8 mouse cellular contexts compared by ENCODE assay signal in the genomic region with DNA sequence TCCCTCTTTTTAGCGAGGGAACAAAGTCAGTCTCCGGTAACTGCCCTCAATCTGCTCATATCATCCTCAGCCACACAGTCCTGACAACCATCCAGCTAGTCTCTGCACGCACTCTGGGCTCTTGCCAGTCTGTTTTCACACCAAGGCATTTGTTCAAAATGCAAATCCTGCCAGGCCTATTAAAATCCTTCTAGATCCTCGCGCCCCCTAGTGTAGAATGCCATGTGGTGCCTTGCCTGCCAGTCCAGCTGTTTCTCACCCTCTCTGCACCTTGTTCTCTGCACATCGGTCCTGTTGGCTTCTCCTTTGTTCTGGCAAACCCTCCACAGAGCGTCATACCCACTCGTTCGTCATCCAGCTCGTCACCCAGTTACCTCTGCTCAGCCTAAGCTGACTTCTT. TPM values are rescaled to one million over a fixed set of nuclear protein-coding genes. Genes with fewer than 3 reads are reported as not detected.
DNase-seq lines count a peak whose midpoint lies in the region; ATAC-seq and TF ChIP-seq lines count a peak whose summit lies in the region.
"Had no signal": no experiment of that assay in that cellular context is flagged by ENCODE, and none has a peak within 500 bp of the region (broad histone marks: within the 10 kb centered on the region; RNA-seq: fewer than 3 reads in every experiment).

No protein-coding gene starts in this region.

- peak; percentile 63; the same call in 1 of the 2 replicates for ATAC-seq in lung, embryonic 14.5 days (ENCODE audit: insufficient read depth)

- no peaks in the 10 kb centered on the region for H3K36me3 ChIP-seq in ES-E14 (ENCODE audit: control insufficient read depth, insufficient read depth, low read length, poor library complexity, severe bottlenecking)
- no peaks in the 10 kb centered on the region for H3K36me3 ChIP-seq in embryonic facial prominence, embryonic 10.5 days (replicated peaks)
- H3K36me3 ChIP-seq in lung, embryonic 14.5 days (ENCODE audit: insufficient read depth): no peaks in the 10 kb centered on the region

- H3K4me2 ChIP-seq in lung, embryonic 14.5 days: no peak overlapping the region

- 30% methylated on average over 10 of the region's 10 CpGs for WGBS in embryonic facial prominence, embryonic 10.5 days
- WGBS in lung, embryonic 14.5 days: 15% methylated on average over 10 of the region's 10 CpGs

- peaks cover 0 to 2% of the 10 kb centered on the region in 2 experiments; a peak in 1 of 4 replicates for H3K4me1 ChIP-seq in ES-E14 (ENCODE audit: control insufficient read depth in 2 of 2, insufficient read depth in 2 of 2, low read length in 2 of 2, poor library complexity in 1 of 2)
- peaks cover 10% of the 10 kb centered on the region for H3K4me1 ChIP-seq in embryonic facial prominence, embryonic 10.5 days
- no peaks in the 10 kb centered on the region for H3K4me1 ChIP-seq in lung, embryonic 14.5 days (ENCODE audit: insufficient read depth)

- H3K27ac ChIP-seq in ES-E14 (ENCODE audit: insufficient read depth, low read depth, low read length, poor library complexity, severe bottlenecking): no peak overlapping the region
- H3K27ac ChIP-seq in embryonic facial prominence, embryonic 10.5 days (replicated peaks): no peak overlapping the region
- no peak overlapping the region; the same call in 1 of the 2 replicates for H3K27ac ChIP-seq in layer of hippocampus, adult 2 months
- no peak overlapping the region for H3K27ac ChIP-seq in lung, embryonic 14.5 days (ENCODE audit: low read depth)

- DNase-seq in ES-E14 (ENCODE audit: low read depth, low spot score): peak; percentile 44
- DNase-seq in adrenal gland, adult 8-10 months: peak; percentile 24
- peak; percentile 54 for DNase-seq in embryonic facial prominence, embryonic 10.5 days (ENCODE audit: low spot score)
- DNase-seq in heart, adult 9 months (ENCODE audit: low spot score in 2 of 2): peak; percentile 15 to 37
- DNase-seq in layer of hippocampus, adult 2 months (ENCODE audit: low spot score in 2 of 2): peak; percentile 73 to 79
- DNase-seq in lung, embryonic 14.5 days: peak; percentile 76
- DNase-seq in retina, postnatal 1 day: peak; percentile 58

- in situ Hi-C loops in ES-E14 (cut with MboI; ENCODE audit: low sequenced_read_pairs in 2 of 2, unreplicated experiment in 2 of 2): loop anchor here in 1 of 2 experiments (10.0 kb wide), 1 partner anchor 131 kb away; no protein-coding TSS in a partner anchor

- 0 out of 2 replicates have a peak, but pooled peaks cover 4% of the 10 kb centered on the region for H3K27me3 ChIP-seq in embryonic facial prominence, embryonic 10.5 days (replicated peaks; ENCODE audit: low read depth, poor library complexity, severe bottlenecking)
- no peaks in the 10 kb centered on the region for H3K27me3 ChIP-seq in lung, embryonic 14.5 days (ENCODE audit: insufficient read depth, low read length)

- TF ChIP-seq CTCF in layer of hippocampus, adult 2 months (conservative IDR thresholded peaks at IDR 0.05): peak; percentile 83
- peak; percentile 71 for TF ChIP-seq CTCF in lung, embryonic 14.5 days (IDR thresholded peaks at IDR 0.05; ENCODE audit: low read depth)

- peak overlapping the region in 1 of 2 experiments; percentile 34; a peak in 1 of 4 replicates for H3K4me3 ChIP-seq in ES-E14 (ENCODE audit: insufficient read depth in 1 of 2, low read depth in 1 of 2, low read length in 2 of 2, poor library complexity in 1 of 2, severe bottlenecking in 1 of 2)
- H3K4me3 ChIP-seq in embryonic facial prominence, embryonic 10.5 days: no peak overlapping the region
- H3K4me3 ChIP-seq in layer of hippocampus, adult 2 months: no peak overlapping the region
- H3K4me3 ChIP-seq in lung, embryonic 14.5 days (ENCODE audit: low read depth, low read length): no peak overlapping the region

- H3K9me3 ChIP-seq in ES-E14 (ENCODE audit: control insufficient read depth, insufficient read depth, low read depth, low read length): no peaks in the 10 kb centered on the region
- H3K9me3 ChIP-seq in embryonic facial prominence, embryonic 10.5 days: no peaks in the 10 kb centered on the region
- H3K9me3 ChIP-seq in lung, embryonic 14.5 days (ENCODE audit: low read depth, low read length): no peaks in the 10 kb centered on the region

- H3K9ac ChIP-seq in ES-E14 (ENCODE audit: insufficient read depth, low read depth, low read length, poor library complexity, severe bottlenecking): no peak overlapping the region
- no peak overlapping the region for H3K9ac ChIP-seq in lung, embryonic 14.5 days

TF ChIP-seq in ES-E14, 5 proteins besides CTCF, POLR2A, EP300 and RAD21:
- TF ChIP-seq CHD2 (IDR thresholded peaks at IDR 0.05; ENCODE audit: low read depth, low read length) (no peak), ZNF384 (IDR thresholded peaks at IDR 0.05; ENCODE audit: low read depth, low read length) (no peak), ZC3H11A (IDR thresholded peaks at IDR 0.05; ENCODE audit: borderline replicate concordance, low read depth, low read length) (no peak)

RNA-seq across cellular contexts. Expression of gene Mindy4b-ps, which starts 36.2 kb away (rescaled TPM):
- not detected in 2 replicates for total RNA-seq in ES-E14 (2012; rRNA removed)
- not detected for total RNA-seq in adrenal gland, adult 8-10 months (2022)
- not detected in 2 replicates for polyA plus RNA-seq in embryonic facial prominence, embryonic 10.5 days (2016; fragmentation: Nextera tagmentation; extraction: Ambion mirVana)
- 1 to 10 TPM; 1.5 to 2.2 TPM for total RNA-seq in layer of hippocampus, adult 2 months (2021)
- polyA plus RNA-seq in lung, embryonic 14.5 days (2014; fragmentation: Nextera tagmentation; extraction: Ambion mirVana): not detected in 2 replicates
- polyA plus RNA-seq: liver, embryonic 16.5 days had no signal

Comparison
In these comparisons a context has a peak if more than half of its experiments do, and no peak if none do; other contexts are left out.
1. DNase-seq: peak in every context shown above with its lines; median percentile 76 in layer of hippocampus, adult 2 months; 76 in lung, embryonic 14.5 days; 58 in retina, postnatal 1 day; 54 in embryonic facial prominence, embryonic 10.5 days; 44 in ES-E14; 26 in heart, adult 9 months; 24 in adrenal gland, adult 8-10 months.